Mouse (Mus musculus): ENCODE results near the gene Pdpn.

Pdpn gene

GRCm38 (mm10) chr4:143239117-143239516 lies 60.2 kb downstream of the Pdpn start:
- no peak for DNase-seq (ENCODE audit: low read depth)

- peak; percentile 27 for DNase-seq (ENCODE audit: low read depth)
Observed at GRCm38 (mm10) chr4:143238241-143239031, 60.9 kb downstream of the Pdpn start.

- DNase-seq (ENCODE audit: low read depth), result no peak
Observed at GRCm38 (mm10) chr4:143231790-143232422, 67.5 kb downstream of the Pdpn start.

GRCm38 (mm10) chr4:143231110-143231509 lies 68.3 kb downstream of the Pdpn start:
- DNase-seq (ENCODE audit: low read depth), result no peak

- DNase-seq (ENCODE audit: low read depth), result no peak
Observed at GRCm38 (mm10) chr4:143227976-143228375, 71.4 kb downstream of the Pdpn start.

- no peak for DNase-seq (ENCODE audit: low read depth)
Observed at GRCm38 (mm10) chr4:143225886-143226285, 73.5 kb downstream of the Pdpn start.

- no peak for DNase-seq (ENCODE audit: low read depth)
Observed at GRCm38 (mm10) chr4:143219316-143219751, 80.0 kb downstream of the Pdpn start.

GRCm38 (mm10) chr4:143218858-143219257 lies 80.5 kb downstream of the Pdpn start:
- DNase-seq (ENCODE audit: low read depth), result no peak

Measured in fibroblast of lung, adult 2 months (primary cell).